ENCODE assay signal across 8 mouse cellular contexts in genomic region chr6:71440492-71441250, GRCm38 (mm10). TPM values are rescaled to one million over a fixed set of nuclear protein-coding genes. Genes with fewer than 3 reads are reported as not detected.
DNase-seq lines count a peak whose midpoint lies in the region; ATAC-seq and TF ChIP-seq lines count a peak whose summit lies in the region.

TSS of gene Rmnd5a (minus strand) at chr6:71440637.

- peaks cover 4% of the 10 kb centered on the region; the same call in 1 of the 2 replicates for H3K4me1 ChIP-seq in cortical plate, adult 2 months (ENCODE audit: control insufficient read depth, insufficient read depth, low read length)
- H3K4me1 ChIP-seq in megakaryocyte, embryonic 14.5 days = peaks cover 53% of the 10 kb centered on the region

- TF ChIP-seq POLR2A in cortical plate, adult 2 months (IDR thresholded peaks at IDR 0.05; ENCODE audit: extremely low read depth, insufficient read depth, low read length) = peak; percentile 92

- no peaks in the 10 kb centered on the region for H3K36me3 ChIP-seq in megakaryocyte, embryonic 14.5 days (replicated peaks; ENCODE audit: low read length)

- H3K4me3 ChIP-seq in cortical plate, adult 2 months (ENCODE audit: insufficient read depth, low read length) = peak within 1 kb of the TSS; percentile 66
- H3K4me3 ChIP-seq in megakaryocyte, embryonic 14.5 days (replicated peaks) = peak within 1 kb of the TSS; percentile 99

- H3K27ac ChIP-seq in cortical plate, adult 2 months (ENCODE audit: insufficient read depth, low read length) = peak within 1 kb of the TSS; percentile 96

- H3K9me3 ChIP-seq in megakaryocyte, embryonic 14.5 days = peaks cover 4% of the 10 kb centered on the region; the same call in 1 of the 2 replicates

- ATAC-seq in activated CD4-positive, CD25-positive, alpha-beta regulatory T cell, adult 4 months = peak; percentile 92

- no peaks in the 10 kb centered on the region for H3K27me3 ChIP-seq in megakaryocyte, embryonic 14.5 days (replicated peaks)

- DNase-seq in gastrocnemius, adult 8-10 months (ENCODE audit: low spot score in 2 of 2) = peak; percentile 97
- peak; percentile 96 for DNase-seq in hindlimb bud, embryonic 11.5 days (ENCODE audit: extremely low spot score, low read depth, low spot score)
- peak; percentile 94 to 99 for DNase-seq in left cerebral cortex, adult 8-10 months (ENCODE audit: low spot score in 2 of 2)
- peak; percentile 99 to 100 for DNase-seq in right cerebral cortex, postnatal 10 days (ENCODE audit: low spot score in 2 of 2)
- DNase-seq in urinary bladder, postnatal 25 days (ENCODE audit: low spot score) = peak; percentile 96

- TF ChIP-seq CTCF in cortical plate, adult 2 months (IDR thresholded peaks at IDR 0.05; ENCODE audit: extremely low read depth, insufficient read depth, low read length) = no peak

RNA-seq across cellular contexts. Expression of gene Rmnd5a, which starts in this region (rescaled TPM):
- 10 to 100 TPM; 13.5 to 15.7 TPM for polyA plus RNA-seq in activated CD4-positive, CD25-positive, alpha-beta regulatory T cell, adult 4 months (2017; shearing (Covaris generic))
- 70.9 and 72.0 TPM in 2 replicates for polyA plus RNA-seq in cortical plate, adult 2 months (2012; rRNA removed)
- total RNA-seq in gastrocnemius, adult 8-10 months (2022) = 100 to 1,000 TPM; 137 to 183 (median 144) TPM
- 100 to 1,000 TPM in 2 of 4 experiments, 10 to 100 TPM in 2; 89.3 to 105 (median 98.4) TPM for total RNA-seq in left cerebral cortex, adult 8-10 months (2022)
- 1.7 and 2.0 TPM in 2 replicates for polyA plus RNA-seq in megakaryocyte, embryonic 14.5 days (2012; ENCODE audit: insufficient read depth, low replicate concordance)

Comparison
In these comparisons a context has a peak if more than half of its experiments do, and no peak if none do; other contexts are left out.
1. Peak in every context shown above with its lines: DNase-seq, ATAC-seq, H3K4me3 ChIP-seq and H3K27ac ChIP-seq.